Mouse (Mus musculus) spleen, postnatal 4 days (tissue): Measurements from ENCODE around the gene Chrm2.

Experiments used
- DNase-seq, 2 experiments: peaks; one replicate each; pipeline ENCODE4 v3.0.0; 2022; ENCODE audit warnings: low spot score in 2 of 2

The Chrm2 gene

GRCm38 (mm10) chr6:36517242-36517641, 129.4 kb downstream of the Chrm2 start:
- DNase-seq: no peak

- DNase-seq: no peak
Observed at GRCm38 (mm10) chr6:36523599-36523998, 135.7 kb downstream of the Chrm2 start.

- no peak for DNase-seq
Observed at GRCm38 (mm10) chr6:36528509-36528908, 140.6 kb downstream of the Chrm2 start.

- DNase-seq: no peak
Observed at GRCm38 (mm10) chr6:36541247-36541646, 153.4 kb downstream of the Chrm2 start.

- DNase-seq: no peak
Observed at GRCm38 (mm10) chr6:36566886-36567285, 179.0 kb downstream of the Chrm2 start.
